Mouse (Mus musculus) midbrain, embryonic 11.5 days (tissue): ENCODE results near the gene Aldh3b1. TPM values are rescaled to one million over a fixed set of nuclear protein-coding genes. Genes with fewer than 3 reads are reported as not detected.
A peak's percentile ranks its signal among the peaks of the same experiment; 100 is the strongest.

Experiments used
- ATAC-seq: fragments of 200-750 bp; cut with Nextera tagmentation; 2 replicates; pipeline ENCODE4 v1.8.0; 2017; ENCODE audit warnings: moderate TSS enrichment, moderate library complexity; ENCODE audit not compliant: low FRiP score
- DNase-seq: peaks from one replicate; pipeline ENCODE4 v3.0.0; 2015; ENCODE audit warnings: low spot score; ENCODE audit errors: missing footprints
- H3K27ac ChIP-seq: fragments of 300-500 bp; sonication (generic); 2 replicates; pipeline ENCODE4 v1.5.1; 2014; ENCODE audit warnings: low read depth, low read length
- H3K27me3 ChIP-seq: fragments of 300-500 bp; sonication (generic); 2 replicates; pipeline ENCODE4 v1.6.1; 2014; ENCODE audit warnings: mild to moderate bottlenecking, low read length, moderate library complexity, mixed read lengths; ENCODE audit not compliant: control insufficient read depth, insufficient read depth
- H3K36me3 ChIP-seq: fragments of 300-500 bp; sonication (generic); 2 replicates; pipeline ENCODE4 v1.6.1; 2014; ENCODE audit warnings: mild to moderate bottlenecking, low read length, moderate library complexity, mixed read lengths; ENCODE audit not compliant: control insufficient read depth, insufficient read depth
- H3K4me1 ChIP-seq: fragments of 300-500 bp; sonication (generic); 2 replicates; pipeline ENCODE4 v1.6.1; 2014; ENCODE audit warnings: low read length; ENCODE audit not compliant: control insufficient read depth, insufficient read depth
- H3K4me2 ChIP-seq: fragments of 300-500 bp; sonication (generic); 2 replicates; pipeline ENCODE4 v1.6.1; 2014; ENCODE audit warnings: mild to moderate bottlenecking, moderate library complexity
- H3K4me3 ChIP-seq: fragments of 300-500 bp; sonication (generic); 2 replicates; pipeline ENCODE4 v1.5.1; 2014; ENCODE audit warnings: low read depth, low read length
- H3K9ac ChIP-seq: fragments of 300-500 bp; sonication (generic); 2 replicates; pipeline ENCODE4 v1.6.1; 2014; ENCODE audit warnings: low read length
- H3K9me3 ChIP-seq: fragments of 300-500 bp; sonication (generic); 2 replicates; pipeline ENCODE4 v1.6.1; 2016; ENCODE audit warnings: low read length; ENCODE audit not compliant: control insufficient read depth
- WGBS: fragments of 180-500 bp; shearing (Covaris S2); extraction: QIAGEN DNeasy Blood & Tissue Kit; methylation state at CpG from one replicate; pipeline ENCODE4 v1.1.7; 2014; 5-methylcytosine and 5-hydroxymethylcytosine counted together
- polyA plus RNA-seq: library from polyadenylated mRNA; unstranded; fragments of >200 nt; fragmentation: Nextera tagmentation; extraction: Ambion mirVana; gene quantifications from 2 replicates; pipeline ENCODE4 v1.2.1, GENCODE M21; 2014

Aldh3b1 gene
- polyA plus RNA-seq, 1 experiment from 2014 or later: 0.67 TPM

DNA sequence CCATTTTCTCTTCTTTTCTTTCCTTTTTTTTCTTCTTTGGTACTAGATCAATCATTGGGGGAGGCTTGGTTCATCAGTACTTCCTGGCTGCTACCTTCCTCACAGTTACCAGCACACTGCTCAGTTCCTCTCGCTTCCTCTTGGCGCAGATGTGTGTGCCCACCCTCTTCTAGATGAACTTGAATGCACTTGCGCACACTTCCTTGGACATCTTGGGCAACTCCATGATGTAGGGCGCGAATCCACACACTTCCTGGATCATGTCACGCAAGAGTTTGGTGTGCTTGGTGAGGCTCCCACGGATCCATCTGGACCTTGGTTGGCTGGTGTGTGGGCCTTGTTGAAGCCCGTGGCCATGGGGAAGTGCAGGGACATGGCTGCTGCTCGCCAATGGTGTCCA lies 2.1 kb upstream of the Aldh3b1 start:
- no peak overlapping the region for H3K9ac ChIP-seq
- no peak overlapping the region for H3K27ac ChIP-seq
- DNase-seq (peak; percentile 45), ATAC-seq (no peak)
- WGBS: 91% methylated on average over 9 of the region's 9 CpGs
- no peaks in the 10 kb centered on the region; the same call in 1 of the 2 replicates for H3K27me3 ChIP-seq
- H3K4me2 ChIP-seq: no peak overlapping the region
- peaks cover 8% of the 10 kb centered on the region for H3K4me1 ChIP-seq
- H3K4me3 ChIP-seq: no peak overlapping the region
- H3K36me3 ChIP-seq: no peaks in the 10 kb centered on the region
- no peaks in the 10 kb centered on the region for H3K9me3 ChIP-seq

DNA sequence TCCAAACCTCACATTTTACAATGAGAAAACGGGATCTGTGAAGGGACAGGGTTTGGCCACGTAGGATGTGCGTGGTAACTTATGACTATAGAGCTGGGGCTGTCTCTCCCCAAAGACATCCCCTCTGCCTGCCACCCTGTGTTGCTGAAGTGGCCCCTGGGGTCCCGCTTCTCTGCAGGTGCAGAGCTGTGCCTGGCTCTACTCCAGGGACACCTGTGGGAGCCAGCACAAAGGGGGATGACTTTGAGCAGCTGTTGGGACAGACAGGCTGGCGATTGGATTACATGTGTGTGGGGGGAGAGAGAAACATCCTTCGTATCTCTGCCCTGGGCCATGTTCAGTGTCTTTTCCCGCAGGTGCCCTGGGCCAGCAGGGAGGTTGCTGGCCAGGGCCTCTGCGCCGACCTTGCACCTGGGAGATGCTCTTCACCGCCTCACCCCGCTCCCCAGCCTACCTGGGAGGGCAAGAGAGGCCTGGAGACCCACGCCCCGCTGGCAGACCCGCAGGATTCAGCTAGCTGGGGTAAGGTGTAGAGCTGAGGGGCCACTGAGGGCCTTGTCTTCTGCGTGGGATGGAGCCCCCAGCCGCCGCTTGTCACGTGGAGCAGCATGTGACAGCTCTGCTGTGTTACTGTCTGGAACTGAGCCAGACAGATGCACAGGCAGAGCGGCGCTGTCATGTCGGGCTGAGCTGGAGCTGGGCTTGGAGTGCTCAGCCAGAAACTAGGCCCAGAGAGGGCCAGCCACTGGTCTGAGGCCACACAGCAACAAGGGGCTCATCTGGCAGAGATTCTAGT lies 852 bp upstream of the Aldh3b1 start:
- no peak overlapping the region for H3K4me3 ChIP-seq
- H3K9me3 ChIP-seq: no peaks in the 10 kb centered on the region
- no peaks in the 10 kb centered on the region for H3K27me3 ChIP-seq
- H3K36me3 ChIP-seq: no peaks in the 10 kb centered on the region
- H3K4me1 ChIP-seq: peaks cover 2% of the 10 kb centered on the region; the same call in 1 of the 2 replicates
- no peak overlapping the region for H3K27ac ChIP-seq
- H3K4me2 ChIP-seq: no peak overlapping the region
- 78% methylated on average over 21 of the region's 21 CpGs for WGBS
- H3K9ac ChIP-seq: no peak overlapping the region
- DNase-seq (peak; percentile 23), ATAC-seq (no peak)

GRCm38 (mm10) chr19:3928779-3929178 lies 829 bp downstream of the Aldh3b1 start:
- ATAC-seq (no peak), DNase-seq (peak; percentile 76)
- H3K4me2 ChIP-seq: no peak overlapping the region
- no peaks in the 10 kb centered on the region for H3K9me3 ChIP-seq
- no peaks in the 10 kb centered on the region for H3K36me3 ChIP-seq
- H3K4me3 ChIP-seq: no peak overlapping the region
- no peaks in the 10 kb centered on the region for H3K4me1 ChIP-seq
- no peak overlapping the region for H3K27ac ChIP-seq
- 77% methylated on average over 4 of the region's 4 CpGs for WGBS
- no peaks in the 10 kb centered on the region for H3K27me3 ChIP-seq
- H3K9ac ChIP-seq: no peak overlapping the region

GRCm38 (mm10) chr19:3927989-3928388 lies 1.6 kb downstream of the Aldh3b1 start:
- no peak overlapping the region for H3K4me2 ChIP-seq
- no peaks in the 10 kb centered on the region for H3K36me3 ChIP-seq
- H3K4me3 ChIP-seq: no peak overlapping the region
- no peak overlapping the region for H3K9ac ChIP-seq
- DNase-seq (peak; percentile 33), ATAC-seq (no peak)
- H3K4me1 ChIP-seq: no peaks in the 10 kb centered on the region; the same call in 1 of the 2 replicates
- H3K27ac ChIP-seq: no peak overlapping the region
- H3K27me3 ChIP-seq: no peaks in the 10 kb centered on the region
- no peaks in the 10 kb centered on the region for H3K9me3 ChIP-seq
- 85% methylated on average over 4 of the region's 4 CpGs for WGBS

DNA sequence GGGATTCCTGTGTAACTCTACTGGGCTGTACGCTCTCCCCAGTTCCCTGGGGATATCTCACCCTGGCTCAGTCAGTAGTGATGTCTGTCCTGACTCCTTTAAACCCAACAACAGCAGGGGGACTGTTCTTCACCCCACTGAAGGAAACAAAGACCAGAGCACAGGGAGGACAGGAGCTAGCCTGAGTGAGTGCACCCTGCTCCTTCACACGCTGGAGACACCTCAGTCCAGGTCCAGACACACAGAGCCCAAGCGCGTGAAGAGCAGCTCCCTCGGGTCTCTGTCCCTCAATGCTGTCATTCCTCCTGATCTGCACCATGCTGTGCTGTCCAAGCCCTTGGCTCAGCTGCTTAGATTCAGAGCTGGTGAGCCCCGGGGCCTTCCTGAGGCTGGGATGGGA lies 2.9 kb downstream of the Aldh3b1 start:
- no peak for ATAC-seq
- no peak for DNase-seq
- WGBS: 65% methylated on average over 6 of the region's 6 CpGs

GRCm38 (mm10) chr19:3926279-3926678 lies 3.3 kb downstream of the Aldh3b1 start:
- no peaks in the 10 kb centered on the region for H3K9me3 ChIP-seq
- H3K9ac ChIP-seq: no peak overlapping the region
- ATAC-seq: no peak
- no peak overlapping the region for H3K4me3 ChIP-seq
- H3K4me2 ChIP-seq: no peak overlapping the region
- H3K27ac ChIP-seq: no peak overlapping the region
- DNase-seq: no peak
- 80% methylated on average over 3 of the region's 3 CpGs for WGBS
- H3K36me3 ChIP-seq: no peaks in the 10 kb centered on the region
- no peaks in the 10 kb centered on the region; the same call in 1 of the 2 replicates for H3K4me1 ChIP-seq
- no peaks in the 10 kb centered on the region for H3K27me3 ChIP-seq

More for the DNA sequence above, 2.9 kb downstream of the Aldh3b1 start:
- Histone ChIP-seq H3K9me3 (no peaks in the 10 kb centered on the region), H3K27me3 (no peaks in the 10 kb centered on the region), H3K4me2 (no peak overlapping the region), H3K36me3 (no peaks in the 10 kb centered on the region), H3K27ac (no peak overlapping the region), H3K9ac (no peak overlapping the region), H3K4me3 (no peak overlapping the region), H3K4me1 (no peaks in the 10 kb centered on the region; the same call in 1 of the 2 replicates)

DNA sequence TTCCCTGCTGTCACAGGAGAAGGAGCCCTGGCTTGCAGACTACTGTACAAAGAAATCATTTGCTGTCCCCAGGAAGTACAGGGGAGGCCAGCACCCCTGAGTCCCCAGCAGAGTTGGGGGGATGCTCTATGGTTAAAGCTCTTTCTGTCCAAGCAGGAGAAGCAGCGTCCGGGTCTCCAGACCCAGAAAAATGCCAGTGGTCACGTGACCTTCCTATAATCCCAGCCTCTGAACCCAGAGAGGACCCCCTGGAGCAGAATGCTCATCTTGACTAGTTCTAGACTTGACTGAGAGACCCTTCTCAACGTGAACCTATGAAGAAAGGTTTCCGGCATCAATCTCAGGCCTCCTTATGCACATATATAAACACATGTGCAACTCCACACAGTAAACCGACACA lies 3.7 kb downstream of the Aldh3b1 start:
- Histone ChIP-seq H3K36me3 (no peaks in the 10 kb centered on the region), H3K27ac (no peak overlapping the region), H3K4me1 (no peaks in the 10 kb centered on the region; the same call in 1 of the 2 replicates), H3K4me3 (no peak overlapping the region), H3K4me2 (no peak overlapping the region), H3K9ac (no peak overlapping the region), H3K27me3 (no peaks in the 10 kb centered on the region), H3K9me3 (no peaks in the 10 kb centered on the region)
- DNase-seq (peak; percentile 45), ATAC-seq (no peak)
- WGBS: 82% methylated on average over 6 of the region's 6 CpGs

DNA sequence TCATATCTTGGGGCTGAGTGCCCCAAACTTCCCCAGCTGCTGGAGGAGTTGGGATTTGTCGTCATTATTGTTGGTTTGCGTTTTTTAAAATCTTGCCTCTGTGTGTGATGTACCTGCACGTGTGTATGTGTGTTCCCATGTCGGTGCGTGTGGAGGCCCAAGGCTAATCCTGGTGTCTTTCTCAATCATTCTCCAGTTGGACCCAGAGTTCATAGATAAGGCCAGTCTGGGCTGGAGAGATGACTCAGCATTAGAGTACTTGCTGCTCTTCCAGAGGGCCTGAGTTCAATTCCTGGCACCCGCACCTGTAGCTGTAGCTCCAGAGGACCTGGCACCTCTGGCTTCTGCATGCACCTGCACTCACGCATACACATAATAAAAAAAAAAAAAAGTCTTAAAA lies 4.7 kb downstream of the Aldh3b1 start:
- Histone ChIP-seq H3K4me1 (no peaks in the 10 kb centered on the region; the same call in 1 of the 2 replicates), H3K9me3 (no peaks in the 10 kb centered on the region), H3K9ac (no peak overlapping the region), H3K27me3 (no peaks in the 10 kb centered on the region), H3K4me3 (no peak overlapping the region), H3K36me3 (no peaks in the 10 kb centered on the region), H3K4me2 (no peak overlapping the region), H3K27ac (no peak overlapping the region)
- 89% methylated on average over 7 of the region's 7 CpGs for WGBS
- no peak for ATAC-seq
- DNase-seq: no peak

GRCm38 (mm10) chr19:3924190-3924589 lies 5.4 kb downstream of the Aldh3b1 start:
- Histone ChIP-seq H3K9me3 (no peaks in the 10 kb centered on the region), H3K36me3 (no peaks in the 10 kb centered on the region), H3K27me3 (no peaks in the 10 kb centered on the region), H3K4me3 (no peak overlapping the region), H3K27ac (no peak overlapping the region), H3K4me2 (no peak overlapping the region), H3K4me1 (no peaks in the 10 kb centered on the region; the same call in 1 of the 2 replicates), H3K9ac (no peak overlapping the region)
- ATAC-seq: no peak
- WGBS: 77% methylated on average over 8 of the region's 8 CpGs
- peak; percentile 57 for DNase-seq
